Comparison of ENCODE assay signal across 10 mouse cellular contexts in genomic region chr19:59166879-59167278, GRCm38 (mm10). TPM values are rescaled to one million over a fixed set of nuclear protein-coding genes. Genes with fewer than 3 reads are reported as not detected.
DNase-seq lines count a peak whose midpoint lies in the region; ATAC-seq lines count a peak whose summit lies in the region.
"Had no signal": no experiment of that assay in that cellular context is flagged by ENCODE, and none has a peak within 500 bp of the region (broad histone marks: within the 10 kb centered on the region; RNA-seq: fewer than 3 reads in every experiment).

No protein-coding gene starts in this region.

- peak overlapping the region; percentile 88 for H3K4me2 ChIP-seq in heart, embryonic 15.5 days
- H3K4me2 ChIP-seq in intestine, embryonic 15.5 days (replicated peaks) = peak overlapping the region; percentile 86

- H3K9me3 ChIP-seq in heart, embryonic 15.5 days (replicated peaks) = no peaks in the 10 kb centered on the region
- no peaks in the 10 kb centered on the region for H3K9me3 ChIP-seq in embryonic facial prominence, embryonic 10.5 days
- H3K9me3 ChIP-seq in intestine, embryonic 15.5 days = no peaks in the 10 kb centered on the region

- WGBS in heart, embryonic 15.5 days = 8% methylated on average over 13 of the region's 13 CpGs
- WGBS in embryonic facial prominence, embryonic 10.5 days = 1% methylated on average over 13 of the region's 13 CpGs
- 6% methylated on average over 13 of the region's 13 CpGs for WGBS in intestine, embryonic 15.5 days

- no peak overlapping the region for H3K9ac ChIP-seq in heart, embryonic 15.5 days
- no peak overlapping the region for H3K9ac ChIP-seq in intestine, embryonic 15.5 days

- H3K27ac ChIP-seq in heart, embryonic 15.5 days = no peak overlapping the region
- peak overlapping the region; percentile 87 for H3K27ac ChIP-seq in embryonic facial prominence, embryonic 10.5 days (replicated peaks)
- no peak overlapping the region for H3K27ac ChIP-seq in intestine, embryonic 15.5 days

- ATAC-seq in heart, embryonic 15.5 days (replicated peaks; ENCODE audit: insufficient number of reproducible peaks, insufficient read depth, low FRiP score, low read depth) = no peak
- ATAC-seq in intestine, embryonic 15.5 days = no peak
- ATAC-seq in granulocyte monocyte progenitor cell, adult 5-6 weeks (replicated peaks; ENCODE audit: poor library complexity, severe bottlenecking) = no peak

- peaks cover 36% of the 10 kb centered on the region for H3K4me1 ChIP-seq in heart, embryonic 15.5 days (replicated peaks)
- H3K4me1 ChIP-seq in embryonic facial prominence, embryonic 10.5 days = peaks cover 51% of the 10 kb centered on the region
- peaks cover 26% of the 10 kb centered on the region for H3K4me1 ChIP-seq in intestine, embryonic 15.5 days (replicated peaks)

- H3K4me3 ChIP-seq in heart, embryonic 15.5 days = peak overlapping the region; percentile 49
- peak overlapping the region; percentile 59 for H3K4me3 ChIP-seq in embryonic facial prominence, embryonic 10.5 days
- H3K4me3 ChIP-seq in intestine, embryonic 15.5 days (replicated peaks) = peak overlapping the region; percentile 42

- no peak for DNase-seq in heart, postnatal 4 days
- no peak for DNase-seq in embryonic facial prominence, embryonic 10.5 days (ENCODE audit: low spot score)
- DNase-seq in neural tube, embryonic 10.5 days (ENCODE audit: extremely low spot score, low spot score) = peak; percentile 73
- no peak for DNase-seq in urinary bladder, postnatal 25 days (ENCODE audit: low spot score)
- no peak for DNase-seq in frontal cortex, postnatal 36 days (ENCODE audit: low spot score in 2 of 2)
- DNase-seq: cerebellum, adult 9-11 months had no signal

- H3K36me3 ChIP-seq in heart, embryonic 15.5 days = no peaks in the 10 kb centered on the region
- H3K36me3 ChIP-seq in embryonic facial prominence, embryonic 10.5 days (replicated peaks) = no peaks in the 10 kb centered on the region
- no peaks in the 10 kb centered on the region for H3K36me3 ChIP-seq in intestine, embryonic 15.5 days

- H3K27me3 ChIP-seq in heart, embryonic 15.5 days = peaks cover 100% of the 10 kb centered on the region
- peaks cover 100% of the 10 kb centered on the region for H3K27me3 ChIP-seq in embryonic facial prominence, embryonic 10.5 days (replicated peaks; ENCODE audit: low read depth, poor library complexity, severe bottlenecking)
- peaks cover 91% of the 10 kb centered on the region for H3K27me3 ChIP-seq in intestine, embryonic 15.5 days (replicated peaks)

RNA-seq across cellular contexts. Expression of gene Vax1, which starts 3.0 kb away (rescaled TPM):
- not detected in 2 replicates for polyA plus RNA-seq in heart, embryonic 15.5 days (2015; fragmentation: Nextera tagmentation; extraction: Ambion mirVana)
- total RNA-seq in heart, postnatal 4 days (2021) = not detected
- 1.2 and 1.7 TPM in 2 replicates for polyA plus RNA-seq in embryonic facial prominence, embryonic 10.5 days (2016; fragmentation: Nextera tagmentation; extraction: Ambion mirVana)
- polyA plus RNA-seq in intestine, embryonic 15.5 days (2015; fragmentation: Nextera tagmentation; extraction: Ambion mirVana) = not detected in 2 replicates
- not detected in 2 replicates for total RNA-seq in granulocyte monocyte progenitor cell, adult 5-6 weeks (2014; fragmentation: Nextera tagmentation)
- total RNA-seq in granulocyte monocyte progenitor cell, adult 5-6 weeks (2017) = not detected in 2 replicates

RNA-seq across cellular contexts. Expression of gene Kcnk18, which starts 52.1 kb away (rescaled TPM):
- not detected in 2 replicates for polyA plus RNA-seq in heart, embryonic 15.5 days (2015; fragmentation: Nextera tagmentation; extraction: Ambion mirVana)
- not detected for total RNA-seq in heart, postnatal 4 days (2021)
- 0.04 TPM in 1 of 2 replicates, not detected in the other for polyA plus RNA-seq in embryonic facial prominence, embryonic 10.5 days (2016; fragmentation: Nextera tagmentation; extraction: Ambion mirVana)
- polyA plus RNA-seq in intestine, embryonic 15.5 days (2015; fragmentation: Nextera tagmentation; extraction: Ambion mirVana) = not detected in 2 replicates
- total RNA-seq in granulocyte monocyte progenitor cell, adult 5-6 weeks (2014; fragmentation: Nextera tagmentation) = not detected in 2 replicates
- not detected in 2 replicates for total RNA-seq in granulocyte monocyte progenitor cell, adult 5-6 weeks (2017)
- total RNA-seq: left cerebral cortex, postnatal 10 days had no signal
